8 mouse cellular contexts compared by ENCODE assay signal in genomic region chr7:127026616-127026983, GRCm38 (mm10). TPM values are rescaled to one million over a fixed set of nuclear protein-coding genes. Genes with fewer than 3 reads are reported as not detected.
DNase-seq lines count a peak whose midpoint lies in the region; ATAC-seq and TF ChIP-seq lines count a peak whose summit lies in the region.

No protein-coding gene starts in this region.

- H3K36me3 ChIP-seq in heart, embryonic 12.5 days, result peaks cover 72% of the 10 kb centered on the region
- peaks cover 54% of the 10 kb centered on the region for H3K36me3 ChIP-seq in ES-Bruce4 (ENCODE audit: control insufficient read depth, insufficient read depth, low read length, poor library complexity, severe bottlenecking)
- peaks cover 16% of the 10 kb centered on the region; the same call in 1 of the 2 replicates for H3K36me3 ChIP-seq in forebrain, embryonic 11.5 days (ENCODE audit: control insufficient read depth, insufficient read depth, low read length)
- H3K36me3 ChIP-seq in small intestine, adult 2 months (ENCODE audit: control insufficient read depth, insufficient read depth, low read length), result peaks cover 22% of the 10 kb centered on the region

- intact Hi-C loops in left cerebral cortex, postnatal 10 days (cut with DNase I), result no loop called here

- H3K9me3 ChIP-seq in heart, embryonic 12.5 days (replicated peaks), result no peaks in the 10 kb centered on the region
- no peaks in the 10 kb centered on the region for H3K9me3 ChIP-seq in ES-Bruce4 (replicated peaks; ENCODE audit: control insufficient read depth, insufficient read depth, low read length, poor library complexity, severe bottlenecking)
- H3K9me3 ChIP-seq in forebrain, embryonic 11.5 days (ENCODE audit: control insufficient read depth, low read length), result no peaks in the 10 kb centered on the region

- peaks cover 44% of the 10 kb centered on the region for H3K4me1 ChIP-seq in heart, embryonic 12.5 days (replicated peaks)
- H3K4me1 ChIP-seq in ES-Bruce4 (ENCODE audit: control insufficient read depth, insufficient read depth, low read length), result no peaks in the 10 kb centered on the region
- peaks cover 29% of the 10 kb centered on the region for H3K4me1 ChIP-seq in forebrain, embryonic 11.5 days (replicated peaks; ENCODE audit: control insufficient read depth, insufficient read depth, low read length)
- peaks cover 7% of the 10 kb centered on the region for H3K4me1 ChIP-seq in small intestine, adult 2 months (ENCODE audit: control insufficient read depth, insufficient read depth, insufficient read length, low read length)

- peak overlapping the region; percentile 99 for H3K27ac ChIP-seq in heart, embryonic 12.5 days (ENCODE audit: poor library complexity, severe bottlenecking)
- no peak overlapping the region for H3K27ac ChIP-seq in ES-Bruce4 (ENCODE audit: insufficient read depth, low read length)
- H3K27ac ChIP-seq in forebrain, embryonic 11.5 days (ENCODE audit: low read depth, low read length), result peak overlapping the region; percentile 98
- H3K27ac ChIP-seq in small intestine, adult 2 months (ENCODE audit: insufficient read depth, low read depth, low read length), result no peak overlapping the region

- 0% methylated on average over 13 of the region's 48 CpGs for WGBS in heart, embryonic 12.5 days
- 9% methylated on average over 11 of the region's 48 CpGs for WGBS in forebrain, embryonic 11.5 days
- WGBS in small intestine, adult 2 months, result 3% methylated on average over 11 of the region's 48 CpGs

- no peak for TF ChIP-seq CTCF in ES-Bruce4 (IDR thresholded peaks at IDR 0.05; ENCODE audit: low read depth, low read length)
- TF ChIP-seq CTCF in small intestine, adult 2 months (IDR thresholded peaks at IDR 0.05; ENCODE audit: extremely low read depth, insufficient read length, insufficient replicate concordance, low read depth, low read length), result no peak

- peak overlapping the region; percentile 97 for H3K4me2 ChIP-seq in heart, embryonic 12.5 days
- peak overlapping the region; percentile 94; the same call in 1 of the 2 replicates for H3K4me2 ChIP-seq in forebrain, embryonic 11.5 days (ENCODE audit: low read depth, low read length, severe bottlenecking)

- H3K27me3 ChIP-seq in heart, embryonic 12.5 days (replicated peaks), result no peaks in the 10 kb centered on the region
- H3K27me3 ChIP-seq in ES-Bruce4 (ENCODE audit: control insufficient read depth, insufficient read depth, low read length, poor library complexity, severe bottlenecking), result no peaks in the 10 kb centered on the region
- H3K27me3 ChIP-seq in forebrain, embryonic 11.5 days (ENCODE audit: control insufficient read depth, insufficient read depth, low read length), result no peaks in the 10 kb centered on the region
- H3K27me3 ChIP-seq in small intestine, adult 2 months (ENCODE audit: control insufficient read depth, insufficient read depth, low read length), result no peaks in the 10 kb centered on the region

- DNase-seq in heart, adult 18-20 months, result no peak
- DNase-seq in forebrain, embryonic 11.5 days (ENCODE audit: low spot score), result no peak
- DNase-seq in liver, result peak; percentile 93
- DNase-seq in left cerebral cortex, postnatal 10 days (ENCODE audit: extremely low spot score in 1 of 2, low spot score in 2 of 2), result no peak
- no peak for DNase-seq in kidney, adult 8-10 months

- ATAC-seq in heart, embryonic 12.5 days (ENCODE audit: insufficient number of reproducible peaks, low FRiP score), result peak; percentile 38
- ATAC-seq in forebrain, embryonic 11.5 days (replicated peaks; ENCODE audit: low FRiP score), result no peak

- TF ChIP-seq EP300 in ES-Bruce4 (IDR thresholded peaks at IDR 0.05; ENCODE audit: insufficient read depth, low read depth, low read length), result no peak

- peak overlapping the region; percentile 97 for H3K9ac ChIP-seq in heart, embryonic 12.5 days
- H3K9ac ChIP-seq in ES-Bruce4 (ENCODE audit: low read depth, poor library complexity, severe bottlenecking), result peak overlapping the region; percentile 92
- peak overlapping the region; percentile 99 for H3K9ac ChIP-seq in forebrain, embryonic 11.5 days (ENCODE audit: low read length)

- TF ChIP-seq POLR2A in ES-Bruce4 (IDR thresholded peaks at IDR 0.05; ENCODE audit: insufficient read depth, low read length), result no peak
- TF ChIP-seq POLR2A in small intestine, adult 2 months (IDR thresholded peaks at IDR 0.05; ENCODE audit: low read depth, low read length), result no peak

- H3K4me3 ChIP-seq in heart, embryonic 12.5 days, result peak overlapping the region; percentile 94
- peak overlapping the region; percentile 73 for H3K4me3 ChIP-seq in ES-Bruce4 (ENCODE audit: low read depth, low read length)
- peak overlapping the region; percentile 82 for H3K4me3 ChIP-seq in forebrain, embryonic 11.5 days (ENCODE audit: low read depth, low read length)
- H3K4me3 ChIP-seq in small intestine, adult 2 months (ENCODE audit: low read depth, low read length), result peak overlapping the region; percentile 92

RNA-seq across cellular contexts. Expression of gene Maz, which starts 0.2 kb away (rescaled TPM):
- 59.8 and 60.4 TPM in 2 replicates for polyA plus RNA-seq in heart, embryonic 12.5 days (2016; fragmentation: Nextera tagmentation; extraction: Ambion mirVana)
- 10 to 100 TPM; 55.3 to 57.3 TPM for total RNA-seq in heart, adult 18-20 months (2021)
- 117 and 123 TPM in 2 replicates for polyA plus RNA-seq in ES-Bruce4 (2011; ENCODE audit: insufficient read depth, insufficient read length, low read depth, missing spikeins)
- 106 and 132 TPM in 2 replicates for polyA plus RNA-seq in forebrain, embryonic 11.5 days (2014; fragmentation: Nextera tagmentation; extraction: Ambion mirVana)
- 103 and 248 TPM in 2 replicates for polyA plus RNA-seq in small intestine, adult 2 months (2012; rRNA removed)
- total RNA-seq in left cerebral cortex, postnatal 10 days (2021), result 100 to 1,000 TPM; 265 to 274 TPM

RNA-seq across cellular contexts. Expression of gene Prrt2, which starts 5.6 kb away (rescaled TPM):
- 1.9 and 3.3 TPM in 2 replicates for polyA plus RNA-seq in heart, embryonic 12.5 days (2016; fragmentation: Nextera tagmentation; extraction: Ambion mirVana)
- under 1 TPM in 1 of 2 experiments, not detected in 1; 0.80 TPM for total RNA-seq in heart, adult 18-20 months (2021)
- 3.5 and 6.7 TPM in 2 replicates for polyA plus RNA-seq in ES-Bruce4 (2011; ENCODE audit: insufficient read depth, insufficient read length, low read depth, missing spikeins)
- polyA plus RNA-seq in forebrain, embryonic 11.5 days (2014; fragmentation: Nextera tagmentation; extraction: Ambion mirVana), result 9.6 and 10.3 TPM in 2 replicates
- polyA plus RNA-seq in small intestine, adult 2 months (2012; rRNA removed), result 1.3 and 2.7 TPM in 2 replicates
- total RNA-seq in left cerebral cortex, postnatal 10 days (2021), result 100 to 1,000 TPM; 182 to 196 TPM

RNA-seq across cellular contexts. Expression of gene Gm42742, which starts 5.7 kb away (rescaled TPM):
- 50.8 and 60.9 TPM in 2 replicates for polyA plus RNA-seq in heart, embryonic 12.5 days (2016; fragmentation: Nextera tagmentation; extraction: Ambion mirVana)
- total RNA-seq in heart, adult 18-20 months (2021), result 10 to 100 TPM; 24.6 to 27.3 TPM
- polyA plus RNA-seq in ES-Bruce4 (2011; ENCODE audit: insufficient read depth, insufficient read length, low read depth, missing spikeins), result 2.2 and 23.9 TPM in 2 replicates
- polyA plus RNA-seq in forebrain, embryonic 11.5 days (2014; fragmentation: Nextera tagmentation; extraction: Ambion mirVana), result 60.9 and 64.7 TPM in 2 replicates
- polyA plus RNA-seq in small intestine, adult 2 months (2012; rRNA removed), result 9.5 and 26.4 TPM in 2 replicates
- 10 to 100 TPM; 38.9 to 40.8 TPM for total RNA-seq in left cerebral cortex, postnatal 10 days (2021)

RNA-seq across cellular contexts. Expression of gene Pagr1a, which starts 9.4 kb away (rescaled TPM):
- 19.3 and 31.4 TPM in 2 replicates for polyA plus RNA-seq in heart, embryonic 12.5 days (2016; fragmentation: Nextera tagmentation; extraction: Ambion mirVana)
- total RNA-seq in heart, adult 18-20 months (2021), result 10 to 100 TPM in 1 of 2 experiments, 1 to 10 TPM in 1; 8.3 to 10.7 TPM
- 12.7 and 27.9 TPM in 2 replicates for polyA plus RNA-seq in ES-Bruce4 (2011; ENCODE audit: insufficient read depth, insufficient read length, low read depth, missing spikeins)
- 60.5 and 72.4 TPM in 2 replicates for polyA plus RNA-seq in forebrain, embryonic 11.5 days (2014; fragmentation: Nextera tagmentation; extraction: Ambion mirVana)
- 1.6 and 3.7 TPM in 2 replicates for polyA plus RNA-seq in small intestine, adult 2 months (2012; rRNA removed)
- 10 to 100 TPM; 17.1 to 17.7 TPM for total RNA-seq in left cerebral cortex, postnatal 10 days (2021)

RNA-seq across cellular contexts. Expression of gene Pagr1b, which starts 10.3 kb away (rescaled TPM):
- not detected in 2 replicates for polyA plus RNA-seq in heart, embryonic 12.5 days (2016; fragmentation: Nextera tagmentation; extraction: Ambion mirVana)
- total RNA-seq in heart, adult 18-20 months (2021), result not detected
- 22.1 and 26.6 TPM in 2 replicates for polyA plus RNA-seq in ES-Bruce4 (2011; ENCODE audit: insufficient read depth, insufficient read length, low read depth, missing spikeins)
- polyA plus RNA-seq in forebrain, embryonic 11.5 days (2014; fragmentation: Nextera tagmentation; extraction: Ambion mirVana), result not detected in 2 replicates
- polyA plus RNA-seq in small intestine, adult 2 months (2012; rRNA removed), result 0.76 and 2.9 TPM in 2 replicates
- under 1 TPM in 1 of 2 experiments, not detected in 1; 0.94 TPM for total RNA-seq in left cerebral cortex, postnatal 10 days (2021)

Comparison
In these comparisons a context has a peak if more than half of its experiments do, and no peak if none do; other contexts are left out.
1. H3K27ac ChIP-seq: peak in heart, embryonic 12.5 days (single experiment) and forebrain, embryonic 11.5 days (single experiment); none in ES-Bruce4 (single experiment) and small intestine, adult 2 months (single experiment).
2. Peak in every context shown above with its lines, with median percentiles within 50 percentile points of each other: H3K4me3 ChIP-seq and H3K9ac ChIP-seq.